30 mouse cellular contexts compared by ENCODE assay signal in genomic region chr5:38483518-38484110, GRCm38 (mm10). TPM values are rescaled to one million over a fixed set of nuclear protein-coding genes. Genes with fewer than 3 reads are reported as not detected.
A peak's percentile ranks its signal among the peaks of the same experiment; 100 is the strongest.
DNase-seq lines count a peak whose midpoint lies in the region; ATAC-seq and TF ChIP-seq lines count a peak whose summit lies in the region.
"Had no signal": no experiment of that assay in that cellular context is flagged by ENCODE, and none has a peak within 500 bp of the region (broad histone marks: within the 10 kb centered on the region; RNA-seq: fewer than 3 reads in every experiment).

No protein-coding gene starts in this region.

- peaks cover 0 to 14% of the 10 kb centered on the region in 2 experiments; a peak in 2 of 4 replicates for H3K36me3 ChIP-seq in MEL (ENCODE audit: control insufficient read depth in 1 of 2, insufficient read depth in 2 of 2, low read length in 2 of 2)
- H3K36me3 ChIP-seq in embryonic facial prominence, embryonic 14.5 days (ENCODE audit: control insufficient read depth, insufficient read depth, low read length), result no peaks in the 10 kb centered on the region
- H3K36me3 ChIP-seq: forebrain, embryonic 10.5 days; heart, embryonic 12.5 days; heart, embryonic 15.5 days; hindbrain, embryonic 10.5 days; hindbrain, embryonic 13.5 days; intestine, embryonic 15.5 days had no signal

- H3K27me3 ChIP-seq in MEL (ENCODE audit: control insufficient read depth in 1 of 2, insufficient read depth in 2 of 2, low read length in 2 of 2), result no peaks in the 10 kb centered on the region
- H3K27me3 ChIP-seq in embryonic facial prominence, embryonic 14.5 days (replicated peaks; ENCODE audit: control insufficient read depth, insufficient read depth, low read length), result no peaks in the 10 kb centered on the region
- H3K27me3 ChIP-seq: heart, embryonic 15.5 days; intestine, embryonic 15.5 days had no signal

- ATAC-seq in embryonic facial prominence, embryonic 14.5 days (ENCODE audit: low read depth), result peak; percentile 70; the same call in 1 of the 2 replicates
- peak; percentile 23; the same call in 1 of the 2 replicates for ATAC-seq in megakaryocyte progenitor cell, adult 5-6 weeks (replicated peaks; ENCODE audit: poor library complexity)
- ATAC-seq: activated CD4-positive, CD25-positive, alpha-beta regulatory T cell, adult 4 months; forebrain, embryonic 13.5 days; forebrain, embryonic 16.5 days; hindbrain, embryonic 16.5 days; intestine, embryonic 15.5 days had no signal

- TF ChIP-seq EP300 in MEL (IDR thresholded peaks at IDR 0.05; ENCODE audit: low read depth in 1 of 2, low read length in 2 of 2), result peak; percentile 16 to 66; a peak in 3 of 4 replicates

- no peak overlapping the region for H3K4me2 ChIP-seq in embryonic facial prominence, embryonic 14.5 days (ENCODE audit: low read depth, low read length)
- H3K4me2 ChIP-seq: forebrain, embryonic 13.5 days; heart, embryonic 12.5 days; heart, embryonic 15.5 days; hindbrain, embryonic 13.5 days; intestine, embryonic 15.5 days had no signal

- TF ChIP-seq CTCF in MEL (IDR thresholded peaks at IDR 0.05 in 2 of 3, conservative IDR thresholded peaks at IDR 0.05 in 1 of 3; ENCODE audit: control insufficient read depth in 1 of 3, insufficient read depth in 1 of 3, low read depth in 2 of 3, low read length in 3 of 3, poor library complexity in 1 of 3, severe bottlenecking in 1 of 3), result no peak

- H3K4me1 ChIP-seq in MEL (ENCODE audit: control insufficient read depth in 1 of 2, insufficient read depth in 2 of 2, low read length in 2 of 2), result peaks cover 4 to 41% of the 10 kb centered on the region in 2 experiments
- peaks cover 12% of the 10 kb centered on the region for H3K4me1 ChIP-seq in embryonic facial prominence, embryonic 14.5 days (ENCODE audit: control insufficient read depth, insufficient read depth, low read length)

- 41% methylated on average over 7 of the region's 7 CpGs for WGBS in embryonic facial prominence, embryonic 14.5 days

- peak; percentile 69 for DNase-seq in heart, adult 11 months
- no peak for DNase-seq in heart, adult 8-10 months (ENCODE audit: low spot score)
- peak; percentile 52 for DNase-seq in MEL (ENCODE audit: low read depth, low spot score)
- peak; percentile 68 for DNase-seq in embryonic facial prominence, embryonic 14.5 days (ENCODE audit: low spot score)
- no peak for DNase-seq in left cerebral cortex, adult 8-10 months (ENCODE audit: low spot score in 2 of 2)
- no peak for DNase-seq in layer of hippocampus, postnatal 14 days (ENCODE audit: low spot score in 2 of 2)
- DNase-seq: adrenal gland, postnatal 10 days; adrenal gland, postnatal 36 days; B cell, adult 2 months; cerebellum, adult 11 months; cerebellum, adult 2 months; cerebellum, postnatal 10 days; cerebellum, postnatal 36 days; embryo, embryonic 11 days; gastrocnemius, adult 2 months; gastrocnemius, postnatal 14 days; heart, postnatal 10 days; heart, postnatal 36 days; kidney, adult 11 months had no signal

- no peak overlapping the region for H3K4me3 ChIP-seq in MEL (ENCODE audit: control insufficient read depth in 1 of 2, insufficient read depth in 1 of 2, low read depth in 2 of 2, low read length in 2 of 2)
- no peak overlapping the region for H3K4me3 ChIP-seq in embryonic facial prominence, embryonic 14.5 days (ENCODE audit: low read depth, low read length)
- H3K4me3 ChIP-seq: forebrain, embryonic 10.5 days; forebrain, embryonic 13.5 days; gastrocnemius, adult 2 months; heart, embryonic 12.5 days; heart, embryonic 15.5 days; hindbrain, embryonic 10.5 days; hindbrain, embryonic 13.5 days; intestine, embryonic 15.5 days had no signal

- TF ChIP-seq POLR2A in MEL (IDR thresholded peaks at IDR 0.05; ENCODE audit: control insufficient read depth in 1 of 2, insufficient read depth in 1 of 2, low read depth in 1 of 2, low read length in 2 of 2, poor library complexity in 1 of 2), result no peak

- H3K9ac ChIP-seq in MEL (ENCODE audit: control insufficient read depth, low read depth, low read length, poor library complexity, severe bottlenecking), result no peak overlapping the region
- no peak overlapping the region for H3K9ac ChIP-seq in embryonic facial prominence, embryonic 14.5 days (ENCODE audit: low read depth, low read length)
- H3K9ac ChIP-seq: forebrain, embryonic 13.5 days; heart, embryonic 12.5 days; heart, embryonic 15.5 days; hindbrain, embryonic 13.5 days; intestine, embryonic 15.5 days had no signal

- TF ChIP-seq RAD21 in MEL (IDR thresholded peaks at IDR 0.05; ENCODE audit: low read depth, low read length), result no peak

- H3K9me3 ChIP-seq in MEL (replicated peaks; ENCODE audit: insufficient read depth, low read length), result no peaks in the 10 kb centered on the region
- H3K9me3 ChIP-seq in embryonic facial prominence, embryonic 14.5 days (ENCODE audit: control insufficient read depth, low read length), result no peaks in the 10 kb centered on the region
- H3K9me3 ChIP-seq: forebrain, embryonic 10.5 days; forebrain, embryonic 13.5 days; heart, embryonic 12.5 days; heart, embryonic 15.5 days; hindbrain, embryonic 10.5 days; hindbrain, embryonic 13.5 days; intestine, embryonic 15.5 days had no signal

- H3K79me2 ChIP-seq in MEL (ENCODE audit: control insufficient read depth, insufficient read depth, low read length, poor library complexity), result no peaks in the 10 kb centered on the region

- no peak overlapping the region for H3K27ac ChIP-seq in MEL (ENCODE audit: control insufficient read depth, low read depth, low read length)
- H3K27ac ChIP-seq in embryonic facial prominence, embryonic 14.5 days (replicated peaks; ENCODE audit: low read depth, low read length), result no peak overlapping the region
- H3K27ac ChIP-seq: forebrain, embryonic 10.5 days; forebrain, embryonic 13.5 days; gastrocnemius, adult 2 months; heart, embryonic 15.5 days; hindbrain, embryonic 10.5 days; hindbrain, embryonic 13.5 days; intestine, embryonic 15.5 days had no signal

TF ChIP-seq in MEL, 35 proteins besides CTCF, POLR2A, EP300 and RAD21:
- no peak for TF ChIP-seq NRF1 (IDR thresholded peaks at IDR 0.05; ENCODE audit: insufficient read depth, low read depth, low read length, poor library complexity, severe bottlenecking)
- TF ChIP-seq MAZ (IDR thresholded peaks at IDR 0.05; ENCODE audit: low read depth, low read length), result no peak
- no peak for TF ChIP-seq TAL1 (IDR thresholded peaks at IDR 0.05; ENCODE audit: low read length)
- TF ChIP-seq POLR2AphosphoS5 (IDR thresholded peaks at IDR 0.05; ENCODE audit: borderline replicate concordance, low read depth, low read length), result no peak
- no peak for TF ChIP-seq ELF1 (IDR thresholded peaks at IDR 0.05; ENCODE audit: low read depth, low read length)
- no peak for TF ChIP-seq CHD1 (IDR thresholded peaks at IDR 0.05; ENCODE audit: low read depth, low read length)
- peak; percentile 58 for TF ChIP-seq RCOR1 (IDR thresholded peaks at IDR 0.05; ENCODE audit: low read depth, low read length)
- TF ChIP-seq ZC3H11A (IDR thresholded peaks at IDR 0.05; ENCODE audit: low read depth, low read length), result no peak
- no peak for TF ChIP-seq ZMIZ1 (IDR thresholded peaks at IDR 0.05; ENCODE audit: low read depth, low read length)
- no peak for TF ChIP-seq MAFK (IDR thresholded peaks at IDR 0.05; ENCODE audit: borderline replicate concordance, low read depth, low read length)
- no peak for TF ChIP-seq MEF2A (IDR thresholded peaks at IDR 0.05; ENCODE audit: extremely low read depth, insufficient replicate concordance, low read depth, low read length, poor library complexity, severe bottlenecking)
- TF ChIP-seq GATA1 (IDR thresholded peaks at IDR 0.05; ENCODE audit: low read depth, low read length), result no peak
- no peak for TF ChIP-seq UBTF (IDR thresholded peaks at IDR 0.05; ENCODE audit: borderline replicate concordance, insufficient read depth, low read depth, low read length)
- no peak for TF ChIP-seq NELFE (IDR thresholded peaks at IDR 0.05; ENCODE audit: low read depth, low read length)
- peak; percentile 63; the same call in 1 of the 2 replicates for TF ChIP-seq ZKSCAN1 (IDR thresholded peaks at IDR 0.05; ENCODE audit: low read depth, low read length)
- 0 out of 2 replicates have a peak, but pooled peaks have one; percentile 16 for TF ChIP-seq ETS1 (IDR thresholded peaks at IDR 0.05; ENCODE audit: low read depth, low read length)
- TF ChIP-seq MYC (IDR thresholded peaks at IDR 0.05; ENCODE audit: low read depth, low read length), result no peak
- no peak for TF ChIP-seq USF1 (IDR thresholded peaks at IDR 0.05; ENCODE audit: low read depth, low read length)
- no peak for TF ChIP-seq GABPA (IDR thresholded peaks at IDR 0.05; ENCODE audit: low read depth, low read length)
- TF ChIP-seq BHLHE40 (IDR thresholded peaks at IDR 0.05; ENCODE audit: borderline replicate concordance, low read depth, low read length), result no peak; the same call in 1 of the 2 replicates
- TF ChIP-seq MAX (IDR thresholded peaks at IDR 0.05; ENCODE audit: low read length), result no peak
- TF ChIP-seq TBP (IDR thresholded peaks at IDR 0.05; ENCODE audit: low read depth, low read length), result 0 out of 2 replicates have a peak, but pooled peaks have one; percentile 34
- TF ChIP-seq ZNF384 (IDR thresholded peaks at IDR 0.05; ENCODE audit: low read depth, low read length), result peak; percentile 99
- peak; percentile 46; the same call in 1 of the 2 replicates for TF ChIP-seq SIN3A (IDR thresholded peaks at IDR 0.05; ENCODE audit: low read length)
- TF ChIP-seq USF2 (IDR thresholded peaks at IDR 0.05; ENCODE audit: borderline replicate concordance in 1 of 2, insufficient read depth in 1 of 2, low read depth in 1 of 2, low read length in 2 of 2), result no peak
- TF ChIP-seq MXI1 (IDR thresholded peaks at IDR 0.05; ENCODE audit: low read depth, low read length), result no peak
- no peak for TF ChIP-seq E2F4 (IDR thresholded peaks at IDR 0.05; ENCODE audit: borderline replicate concordance, low read depth, low read length)

RNA-seq across cellular contexts. Expression of gene Slc2a9, which starts 19.3 kb away (rescaled TPM):
- 1 to 10 TPM in 3 of 4 experiments, under 1 TPM in 1; 0.94 to 2.1 (median 1.6) TPM for total RNA-seq in heart, adult 8-10 months (2022)
- 1.1 and 2.3 TPM in 2 replicates for total RNA-seq in MEL (2012; rRNA removed)
- polyA plus RNA-seq in MEL (2012; ENCODE audit: insufficient read depth in 1 of 2, insufficient read length in 2 of 2, low read depth in 1 of 2, low replicate concordance in 2 of 2, missing spikeins in 1 of 2), result 1 to 10 TPM in 1 of 2 experiments, not detected in 1; 4.2 TPM
- 0.56 and 0.76 TPM in 2 replicates for polyA plus RNA-seq in embryonic facial prominence, embryonic 14.5 days (2014; fragmentation: Nextera tagmentation; extraction: Ambion mirVana)
- 3.4 and 3.9 TPM in 2 replicates for total RNA-seq in megakaryocyte progenitor cell, adult 5-6 weeks (2015)
- total RNA-seq in megakaryocyte progenitor cell, adult 5-6 weeks (2017), result 4.2 and 9.8 TPM in 2 replicates
- 1 to 10 TPM; 1.2 to 3.2 (median 2.2) TPM for total RNA-seq in left cerebral cortex, adult 8-10 months (2022)
- 1 to 10 TPM; 2.8 to 2.9 TPM for total RNA-seq in layer of hippocampus, postnatal 14 days (2021)

Comparison
In these comparisons a context has a peak if more than half of its experiments do, and no peak if none do; other contexts are left out.
1. DNase-seq: peak in heart, adult 11 months (single experiment), MEL (single experiment) and embryonic facial prominence, embryonic 14.5 days (single experiment); none in heart, adult 8-10 months (single experiment), left cerebral cortex, adult 8-10 months (0 of 2) and layer of hippocampus, postnatal 14 days (0 of 2).